Mouse (Mus musculus): Measurements from ENCODE around the gene Rnf115. TPM values are rescaled to one million over a fixed set of nuclear protein-coding genes. Genes with fewer than 3 reads are reported as not detected.

Rnf115 gene
- polyA plus RNA-seq, 1 experiment from 2014 or later = 59.8 TPM

DNA sequence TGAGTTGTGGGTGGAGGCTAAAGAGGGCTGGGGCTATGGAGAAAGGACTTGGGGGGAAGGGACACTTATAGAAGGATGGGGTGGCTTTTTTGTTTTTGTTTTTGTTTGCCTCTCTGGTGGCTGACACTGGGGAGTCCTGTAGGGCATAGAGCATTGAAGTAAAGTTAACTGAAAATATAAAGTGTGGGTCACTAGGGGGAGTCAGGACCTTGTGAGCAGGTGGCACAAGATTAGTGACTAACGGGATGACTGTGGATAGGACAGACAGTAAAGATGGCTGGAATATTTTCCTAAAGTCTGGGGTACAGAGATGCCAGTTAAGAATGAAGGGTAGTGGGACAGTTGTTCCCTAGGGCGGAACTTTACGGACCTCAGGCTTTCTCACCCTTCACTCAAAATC, 37.2 kb upstream of the Rnf115 start:
- ATAC-seq = no peak
- H3K36me3 ChIP-seq (ENCODE audit: control insufficient read depth, insufficient read depth) = no peaks in the 10 kb centered on the region
- H3K27ac ChIP-seq (ENCODE audit: low read length) = no peak overlapping the region
- H3K4me2 ChIP-seq (ENCODE audit: low read length) = no peak overlapping the region
- WGBS = 46% methylated on average over 3 of the region's 3 CpGs
- no peaks in the 10 kb centered on the region for H3K27me3 ChIP-seq (replicated peaks; ENCODE audit: control insufficient read depth, insufficient read depth, low read length)
- no peak overlapping the region for H3K9ac ChIP-seq (replicated peaks; ENCODE audit: low read depth, low read length)
- no peaks in the 10 kb centered on the region; the same call in 1 of the 2 replicates for H3K4me1 ChIP-seq (replicated peaks; ENCODE audit: control insufficient read depth, insufficient read depth, low read length)
- no peaks in the 10 kb centered on the region for H3K9me3 ChIP-seq (ENCODE audit: control insufficient read depth, low read length)
- H3K4me3 ChIP-seq (replicated peaks; ENCODE audit: low read length) = no peak overlapping the region

- 10% methylated on average over 3 of the region's 3 CpGs for WGBS
- Histone ChIP-seq H3K4me2 (ENCODE audit: low read length) (no peak overlapping the region), H3K27ac (ENCODE audit: low read length) (no peak overlapping the region), H3K27me3 (replicated peaks; ENCODE audit: control insufficient read depth, insufficient read depth, low read length) (0 out of 2 replicates have a peak, but pooled peaks cover 2% of the 10 kb centered on the region), H3K9me3 (ENCODE audit: control insufficient read depth, low read length) (no peaks in the 10 kb centered on the region), H3K36me3 (ENCODE audit: control insufficient read depth, insufficient read depth) (no peaks in the 10 kb centered on the region), H3K4me3 (replicated peaks; ENCODE audit: low read length) (no peak overlapping the region), H3K4me1 (replicated peaks; ENCODE audit: control insufficient read depth, insufficient read depth, low read length) (peaks cover 8% of the 10 kb centered on the region), H3K9ac (replicated peaks; ENCODE audit: low read depth, low read length) (no peak overlapping the region)
- no peak for ATAC-seq
These were observed 35.0 kb upstream of the Rnf115 start for GRCm38 (mm10) chr3:96692506-96692905.

- Histone ChIP-seq H3K27me3 (replicated peaks; ENCODE audit: control insufficient read depth, insufficient read depth, low read length) (0 out of 2 replicates have a peak, but pooled peaks cover 2% of the 10 kb centered on the region), H3K4me3 (replicated peaks; ENCODE audit: low read length) (no peak overlapping the region), H3K36me3 (ENCODE audit: control insufficient read depth, insufficient read depth) (no peaks in the 10 kb centered on the region), H3K27ac (ENCODE audit: low read length) (no peak overlapping the region), H3K4me2 (ENCODE audit: low read length) (no peak overlapping the region), H3K9ac (replicated peaks; ENCODE audit: low read depth, low read length) (no peak overlapping the region), H3K9me3 (ENCODE audit: control insufficient read depth, low read length) (no peaks in the 10 kb centered on the region), H3K4me1 (replicated peaks; ENCODE audit: control insufficient read depth, insufficient read depth, low read length) (peaks cover 11% of the 10 kb centered on the region)
- no peak for ATAC-seq
- 79% methylated on average over 1 of the region's 1 CpGs for WGBS
These were observed 33.9 kb upstream of the Rnf115 start for GRCm38 (mm10) chr3:96693579-96693978.

- peak within 1 kb of the TSS; percentile 90 for H3K27ac ChIP-seq (ENCODE audit: low read length)
- 0 out of 2 replicates have a peak, but pooled peaks cover 2% of the 10 kb centered on the region for H3K27me3 ChIP-seq (replicated peaks; ENCODE audit: control insufficient read depth, insufficient read depth, low read length)
- peak within 1 kb of the TSS; percentile 90 for H3K9ac ChIP-seq (replicated peaks; ENCODE audit: low read depth, low read length)
- ATAC-seq = peak; percentile 63
- no peaks in the 10 kb centered on the region for H3K36me3 ChIP-seq (ENCODE audit: control insufficient read depth, insufficient read depth)
- H3K9me3 ChIP-seq (ENCODE audit: control insufficient read depth, low read length) = no peaks in the 10 kb centered on the region
- peaks cover 11% of the 10 kb centered on the region for H3K4me1 ChIP-seq (replicated peaks; ENCODE audit: control insufficient read depth, insufficient read depth, low read length)
- WGBS = under 1% methylated on average over 35 of the region's 35 CpGs
- peak within 1 kb of the TSS; percentile 69 for H3K4me2 ChIP-seq (ENCODE audit: low read length)
- peak within 1 kb of the TSS; percentile 95 for H3K4me3 ChIP-seq (replicated peaks; ENCODE audit: low read length)
These were observed 31.2 kb upstream of the Rnf115 start, which contains the start of gene Pias3 for GRCm38 (mm10) chr3:96696198-96696765. Gene Pias3 (plus strand): TSS chr3:96696384.

DNA sequence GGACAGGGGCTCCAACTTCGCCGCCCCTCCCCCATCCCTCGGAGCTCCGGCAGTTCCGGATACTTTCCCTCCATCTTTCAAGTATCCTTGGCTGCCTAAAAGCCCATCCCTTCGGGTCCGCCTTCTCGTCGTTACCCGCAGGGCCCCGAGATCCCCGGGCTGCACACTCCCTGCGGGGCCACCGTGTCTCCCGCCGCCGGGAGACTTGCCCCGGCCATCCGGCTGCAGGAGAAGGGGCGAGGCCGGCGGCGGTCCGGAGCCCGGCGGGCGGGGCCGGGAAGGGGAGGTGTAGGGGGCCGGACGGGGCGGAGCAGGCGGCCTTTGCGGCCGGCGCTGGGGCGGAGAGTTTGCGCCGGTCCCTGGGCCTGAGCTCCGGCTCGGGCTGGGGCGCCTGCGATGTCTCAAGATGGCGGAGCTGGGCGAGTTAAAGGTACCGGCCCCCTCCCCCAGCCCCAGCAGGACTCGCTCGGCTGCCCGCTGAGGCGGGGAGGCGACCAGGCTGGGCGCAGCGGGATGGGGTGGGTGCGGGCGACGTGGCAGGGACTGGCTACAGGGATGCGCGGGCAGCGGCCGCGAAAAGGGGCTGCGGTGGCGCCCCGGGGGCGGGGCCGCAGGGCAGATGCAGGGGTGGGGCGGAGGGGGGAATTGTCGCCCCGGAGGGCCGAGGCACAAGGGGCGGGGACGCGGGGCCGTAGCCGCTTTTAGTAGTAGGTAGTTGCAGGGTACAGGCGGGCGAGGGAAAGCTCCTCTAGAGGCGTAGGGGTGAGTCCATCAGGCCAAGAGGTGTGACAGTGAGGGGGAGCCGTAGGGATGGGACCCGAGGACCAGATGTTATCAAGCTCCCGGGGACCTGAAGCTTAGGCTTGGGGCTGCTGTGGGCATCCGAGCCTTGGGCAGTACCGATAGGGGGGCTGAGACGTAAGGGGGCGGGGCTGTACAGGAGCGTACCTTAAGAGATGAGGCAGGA, 30.4 kb upstream of the Rnf115 start:
- peak overlapping the region; percentile 90 for H3K9ac ChIP-seq (replicated peaks; ENCODE audit: low read depth, low read length)
- 0 out of 2 replicates have a peak, but pooled peaks cover 2% of the 10 kb centered on the region for H3K27me3 ChIP-seq (replicated peaks; ENCODE audit: control insufficient read depth, insufficient read depth, low read length)
- ATAC-seq = peak; percentile 90
- peaks cover 11% of the 10 kb centered on the region for H3K4me1 ChIP-seq (replicated peaks; ENCODE audit: control insufficient read depth, insufficient read depth, low read length)
- no peaks in the 10 kb centered on the region for H3K9me3 ChIP-seq (ENCODE audit: control insufficient read depth, low read length)
- no peaks in the 10 kb centered on the region for H3K36me3 ChIP-seq (ENCODE audit: control insufficient read depth, insufficient read depth)
- peak overlapping the region; percentile 95 for H3K4me3 ChIP-seq (replicated peaks; ENCODE audit: low read length)
- peak overlapping the region; percentile 90 for H3K27ac ChIP-seq (ENCODE audit: low read length)
- under 1% methylated on average over 83 of the region's 85 CpGs for WGBS
- H3K4me2 ChIP-seq (ENCODE audit: low read length) = peak overlapping the region; percentile 69

- Histone ChIP-seq H3K36me3 (ENCODE audit: control insufficient read depth, insufficient read depth) (no peaks in the 10 kb centered on the region), H3K4me2 (ENCODE audit: low read length) (no peak overlapping the region), H3K4me3 (replicated peaks; ENCODE audit: low read length) (no peak overlapping the region), H3K9me3 (ENCODE audit: control insufficient read depth, low read length) (no peaks in the 10 kb centered on the region), H3K4me1 (replicated peaks; ENCODE audit: control insufficient read depth, insufficient read depth, low read length) (peaks cover 11% of the 10 kb centered on the region), H3K27ac (ENCODE audit: low read length) (no peak overlapping the region), H3K9ac (replicated peaks; ENCODE audit: low read depth, low read length) (no peak overlapping the region), H3K27me3 (replicated peaks; ENCODE audit: control insufficient read depth, insufficient read depth, low read length) (0 out of 2 replicates have a peak, but pooled peaks cover 2% of the 10 kb centered on the region)
- WGBS = 55% methylated on average over 19 of the region's 19 CpGs
- ATAC-seq = no peak
These were observed 28.3 kb upstream of the Rnf115 start for GRCm38 (mm10) chr3:96698993-96699690.

- 0 out of 2 replicates have a peak, but pooled peaks cover 2% of the 10 kb centered on the region for H3K27me3 ChIP-seq (replicated peaks; ENCODE audit: control insufficient read depth, insufficient read depth, low read length)
- no peak overlapping the region for H3K27ac ChIP-seq (ENCODE audit: low read length)
- H3K36me3 ChIP-seq (ENCODE audit: control insufficient read depth, insufficient read depth) = no peaks in the 10 kb centered on the region
- H3K4me1 ChIP-seq (replicated peaks; ENCODE audit: control insufficient read depth, insufficient read depth, low read length) = peaks cover 11% of the 10 kb centered on the region
- WGBS = 52% methylated on average over 7 of the region's 7 CpGs
- no peak for ATAC-seq
- H3K9me3 ChIP-seq (ENCODE audit: control insufficient read depth, low read length) = no peaks in the 10 kb centered on the region
- H3K4me3 ChIP-seq (replicated peaks; ENCODE audit: low read length) = no peak overlapping the region
- H3K4me2 ChIP-seq (ENCODE audit: low read length) = no peak overlapping the region
- H3K9ac ChIP-seq (replicated peaks; ENCODE audit: low read depth, low read length) = no peak overlapping the region
These were observed 27.1 kb upstream of the Rnf115 start for GRCm38 (mm10) chr3:96700376-96700775.

GRCm38 (mm10) chr3:96701003-96701402, 26.5 kb upstream of the Rnf115 start:
- Histone ChIP-seq H3K4me3 (replicated peaks; ENCODE audit: low read length) (no peak overlapping the region), H3K4me1 (replicated peaks; ENCODE audit: control insufficient read depth, insufficient read depth, low read length) (peaks cover 8% of the 10 kb centered on the region), H3K27ac (ENCODE audit: low read length) (no peak overlapping the region), H3K9ac (replicated peaks; ENCODE audit: low read depth, low read length) (no peak overlapping the region), H3K36me3 (ENCODE audit: control insufficient read depth, insufficient read depth) (no peaks in the 10 kb centered on the region), H3K9me3 (ENCODE audit: control insufficient read depth, low read length) (no peaks in the 10 kb centered on the region), H3K27me3 (replicated peaks; ENCODE audit: control insufficient read depth, insufficient read depth, low read length) (0 out of 2 replicates have a peak, but pooled peaks cover 2% of the 10 kb centered on the region), H3K4me2 (ENCODE audit: low read length) (no peak overlapping the region)
- ATAC-seq = no peak
- 88% methylated on average over 4 of the region's 4 CpGs for WGBS

- Histone ChIP-seq H3K4me1 (replicated peaks; ENCODE audit: control insufficient read depth, insufficient read depth, low read length) (peaks cover 4% of the 10 kb centered on the region; the same call in 1 of the 2 replicates), H3K36me3 (ENCODE audit: control insufficient read depth, insufficient read depth) (no peaks in the 10 kb centered on the region), H3K9ac (replicated peaks; ENCODE audit: low read depth, low read length) (no peak overlapping the region), H3K4me3 (replicated peaks; ENCODE audit: low read length) (no peak overlapping the region), H3K4me2 (ENCODE audit: low read length) (no peak overlapping the region), H3K9me3 (ENCODE audit: control insufficient read depth, low read length) (no peaks in the 10 kb centered on the region), H3K27me3 (replicated peaks; ENCODE audit: control insufficient read depth, insufficient read depth, low read length) (no peaks in the 10 kb centered on the region), H3K27ac (ENCODE audit: low read length) (no peak overlapping the region)
- 65% methylated on average over 11 of the region's 11 CpGs for WGBS
- ATAC-seq = no peak
These were observed 22.7 kb upstream of the Rnf115 start for GRCm38 (mm10) chr3:96704778-96705177.

Data from forebrain, embryonic 16.5 days (tissue).